In the genomic region with DNA sequence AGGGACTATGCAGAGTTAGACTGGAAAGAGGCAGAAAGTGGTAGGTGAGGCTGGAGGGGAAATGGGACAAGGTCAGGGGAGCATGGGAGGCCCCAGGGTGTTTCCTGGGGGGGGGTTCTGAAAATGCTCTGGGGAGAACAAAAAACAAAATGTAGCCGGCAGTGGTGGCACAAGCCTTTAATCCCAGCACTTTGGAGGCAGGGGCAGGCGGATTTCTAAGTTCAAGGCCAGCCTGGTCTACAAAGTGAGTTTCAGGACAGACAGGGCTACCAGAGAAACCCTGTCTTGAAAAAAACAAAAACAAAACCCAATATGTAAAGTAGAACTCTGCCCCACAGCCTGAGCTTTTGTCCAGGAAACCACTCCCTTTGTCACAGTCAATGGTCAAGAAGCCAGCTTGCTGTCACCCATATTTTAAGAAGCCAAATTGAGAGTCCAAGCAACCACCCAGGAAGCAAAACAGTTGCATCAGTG, we compare ENCODE assay signal across 20 mouse cellular contexts. TPM values are rescaled to one million over a fixed set of nuclear protein-coding genes. Genes with fewer than 3 reads are reported as not detected.
DNase-seq lines count a peak whose midpoint lies in the region; TF ChIP-seq lines count a peak whose summit lies in the region.
"Had no signal": no experiment of that assay in that cellular context is flagged by ENCODE, and none has a peak within 500 bp of the region (broad histone marks: within the 10 kb centered on the region; RNA-seq: fewer than 3 reads in every experiment).

No protein-coding gene starts in this region.

- no peak for DNase-seq in gastrocnemius, adult 2 months
- DNase-seq in gastrocnemius, postnatal 36 days = no peak
- peak; percentile 59 for DNase-seq in lung, postnatal 25 days (ENCODE audit: low spot score)
- DNase-seq in lung, postnatal 4 days = no peak
- DNase-seq in ES-CJ7 (ENCODE audit: low read depth, low spot score) = peak; percentile 78
- DNase-seq in right cerebral cortex, postnatal 10 days (ENCODE audit: low spot score in 2 of 2) = no peak
- DNase-seq in ovary, adult 18-20 months (ENCODE audit: low spot score) = no peak
- DNase-seq: adrenal gland, postnatal 36 days; cerebellum, adult 2 months; cerebellum, postnatal 36 days; kidney, postnatal 10 days; layer of hippocampus, postnatal 36 days had no signal

- intact Hi-C loops in gastrocnemius, adult 2 months (cut with DNase I) = loop anchor here (5.0 kb wide), 1 partner anchor 235 kb away; no protein-coding TSS in a partner anchor
- intact Hi-C loops in gastrocnemius, postnatal 36 days (cut with DNase I) = no loop called here

- H3K36me3 ChIP-seq in macrophage (ENCODE audit: inconsistent target) = no peaks in the 10 kb centered on the region
- H3K36me3 ChIP-seq: embryonic facial prominence, embryonic 15.5 days; hindbrain, embryonic 10.5 days; liver, embryonic 12.5 days; lung, embryonic 15.5 days had no signal

- no peak overlapping the region for H3K4me3 ChIP-seq in gastrocnemius, adult 2 months
- no peak overlapping the region for H3K4me3 ChIP-seq in macrophage (ENCODE audit: inconsistent target)
- H3K4me3 ChIP-seq: embryonic facial prominence, embryonic 15.5 days; hindbrain, embryonic 10.5 days; layer of hippocampus, adult 2 months; liver, embryonic 12.5 days; lung, embryonic 15.5 days had no signal

- WGBS in macrophage (ENCODE audit: missing documents) = 88% methylated on average over 2 of the region's 2 CpGs

- H3K27ac ChIP-seq in gastrocnemius, adult 2 months = 0 out of 2 replicates have a peak overlapping the region, but pooled peaks have one; percentile 40
- peak overlapping the region; percentile 97 for H3K27ac ChIP-seq in macrophage
- H3K27ac ChIP-seq: embryonic facial prominence, embryonic 15.5 days; hindbrain, embryonic 10.5 days; hindbrain, postnatal 0 days; layer of hippocampus, adult 2 months; liver, embryonic 12.5 days; lung, embryonic 15.5 days; stomach, postnatal 0 days had no signal

- no peak for TF ChIP-seq CTCF in gastrocnemius, adult 2 months (IDR thresholded peaks at IDR 0.05)

- no peaks in the 10 kb centered on the region for H3K79me2 ChIP-seq in macrophage (ENCODE audit: inconsistent target)

RNA-seq across cellular contexts. Expression of a gene that starts 19.1 kb away (rescaled TPM):
- 1 to 10 TPM; 6.8 to 7.3 TPM for total RNA-seq in gastrocnemius, adult 2 months (2021)
- total RNA-seq in gastrocnemius, postnatal 36 days (2021) = 1 to 10 TPM; 5.5 to 7.5 TPM
- total RNA-seq in macrophage (2018; cell fraction: chromatin; rRNA removed) = 100 to 1,000 TPM in 13 of 26 experiments, 10 to 100 TPM in 13; 27.1 to 163 (median 99.6) TPM
- 10 to 100 TPM; 10.7 to 62.8 (median 27.9) TPM for total RNA-seq in macrophage (2018; cell fraction: cytosol; rRNA removed)
- 100 to 1,000 TPM in 7 of 26 experiments, 10 to 100 TPM in 19; 29.0 to 154 (median 81.6) TPM for total RNA-seq in macrophage (2018; cell fraction: nucleus; rRNA removed)
- 18.3 to 33.2 TPM (median 18.3 TPM) in 3 replicates for polyA plus RNA-seq in macrophage (2018)

RNA-seq across cellular contexts. Expression of a gene that starts 22.5 kb away (rescaled TPM):
- total RNA-seq in gastrocnemius, adult 2 months (2021) = 1 to 10 TPM; 4.1 to 4.5 TPM
- 1 to 10 TPM; 4.0 to 4.3 TPM for total RNA-seq in gastrocnemius, postnatal 36 days (2021)
- total RNA-seq in macrophage (2018; cell fraction: chromatin; rRNA removed) = 100 to 1,000 TPM in 20 of 26 experiments, 10 to 100 TPM in 6; 41.8 to 438 (median 201) TPM
- total RNA-seq in macrophage (2018; cell fraction: cytosol; rRNA removed) = 100 to 1,000 TPM in 8 of 26 experiments, 10 to 100 TPM in 18; 24.3 to 136 (median 65.2) TPM
- total RNA-seq in macrophage (2018; cell fraction: nucleus; rRNA removed) = 100 to 1,000 TPM in 21 of 26 experiments, 10 to 100 TPM in 5; 55.4 to 358 (median 161) TPM
- polyA plus RNA-seq in macrophage (2018) = 34.6 to 63.1 TPM (median 37.1 TPM) in 3 replicates

RNA-seq across cellular contexts. Expression of a gene that starts 40.9 kb away (rescaled TPM):
- 10 to 100 TPM; 10.6 to 17.9 TPM for total RNA-seq in gastrocnemius, adult 2 months (2021)
- 10 to 100 TPM; 13.9 to 14.3 TPM for total RNA-seq in gastrocnemius, postnatal 36 days (2021)
- 10 to 100 TPM in 1 of 26 experiments, under 1 TPM in 5, not detected in 20; 0.21 to 23.8 (median 0.28) TPM for total RNA-seq in macrophage (2018; cell fraction: chromatin; rRNA removed)
- under 1 TPM in 2 of 26 experiments, not detected in 24; 0.03 to 0.05 TPM for total RNA-seq in macrophage (2018; cell fraction: cytosol; rRNA removed)
- total RNA-seq in macrophage (2018; cell fraction: nucleus; rRNA removed) = 1 to 10 TPM in 1 of 26 experiments, not detected in 25; 3.7 TPM
- polyA plus RNA-seq in macrophage (2018) = not detected in 3 replicates

Comparison
In these comparisons a context has a peak if more than half of its experiments do, and no peak if none do; other contexts are left out.
1. DNase-seq: peak in lung, postnatal 25 days (single experiment) and ES-CJ7 (single experiment); none in gastrocnemius, adult 2 months (single experiment), gastrocnemius, postnatal 36 days (0 of 2), lung, postnatal 4 days (0 of 2), right cerebral cortex, postnatal 10 days (0 of 2) and ovary, adult 18-20 months (single experiment).